Mouse (Mus musculus) embryonic facial prominence, embryonic 14.5 days (tissue): ENCODE data around the gene Usp47. TPM values are rescaled to one million over a fixed set of nuclear protein-coding genes. Genes with fewer than 3 reads are reported as not detected.

Source experiments
- ATAC-seq: fragments of 200-750 bp; cut with Nextera tagmentation; 2 replicates; pipeline ENCODE4 v1.8.0; 2017; ENCODE audit warnings: low read depth, moderate number of reproducible peaks, moderate TSS enrichment
- DNase-seq: peaks from one replicate; pipeline ENCODE4 v3.0.0-alpha.2; 2015; ENCODE audit warnings: low spot score
- H3K27ac ChIP-seq: fragments of 300-500 bp; sonication (generic); replicated peaks from 2 replicates; pipeline ENCODE4 v1.5.1; 2014; ENCODE audit warnings: low read depth, mild to moderate bottlenecking, low read length, moderate library complexity
- H3K27me3 ChIP-seq: fragments of 300-500 bp; sonication (generic); replicated peaks from 2 replicates; pipeline ENCODE4 v1.6.1; 2014; ENCODE audit warnings: low read length; ENCODE audit not compliant: control insufficient read depth, insufficient read depth
- H3K36me3 ChIP-seq: fragments of 300-500 bp; sonication (generic); 2 replicates; pipeline ENCODE4 v1.6.1; 2014; ENCODE audit warnings: low read length, mixed read lengths; ENCODE audit not compliant: control insufficient read depth, insufficient read depth
- H3K4me1 ChIP-seq: fragments of 300-500 bp; sonication (generic); 2 replicates; pipeline ENCODE4 v1.6.1; 2014; ENCODE audit warnings: antibody characterized with exemption, low read length; ENCODE audit not compliant: control insufficient read depth, insufficient read depth
- H3K4me2 ChIP-seq: fragments of 300-500 bp; sonication (generic); 2 replicates; pipeline ENCODE4 v1.6.1; 2014; ENCODE audit warnings: low read depth, mild to moderate bottlenecking, low read length, moderate library complexity, mixed read lengths
- H3K4me3 ChIP-seq: fragments of 300-500 bp; sonication (generic); 2 replicates; pipeline ENCODE4 v1.5.1; 2014; ENCODE audit warnings: low read depth, mild to moderate bottlenecking, low read length
- H3K9ac ChIP-seq: fragments of 300-500 bp; sonication (generic); 2 replicates; pipeline ENCODE4 v1.6.1; 2014; ENCODE audit warnings: low read depth, mild to moderate bottlenecking, low read length, moderate library complexity, mixed read lengths
- H3K9me3 ChIP-seq: fragments of 300-500 bp; sonication (generic); 2 replicates; pipeline ENCODE4 v1.6.1; 2016; ENCODE audit warnings: low read length; ENCODE audit not compliant: control insufficient read depth
- WGBS: fragments of 180-500 bp; shearing (Covaris S2); extraction: QIAGEN DNeasy Blood & Tissue Kit; methylation state at CpG from one replicate; pipeline ENCODE4 v1.1.7; 2014; 5-methylcytosine and 5-hydroxymethylcytosine counted together
- polyA plus RNA-seq: library from polyadenylated mRNA; unstranded; fragments of >200 nt; fragmentation: Nextera tagmentation; extraction: Ambion mirVana; gene quantifications from 2 replicates; pipeline ENCODE4 v1.2.1, GENCODE M21; 2014

The Usp47 gene
- polyA plus RNA-seq, 1 experiment from 2014 or later, result 86.7 TPM

DNA sequence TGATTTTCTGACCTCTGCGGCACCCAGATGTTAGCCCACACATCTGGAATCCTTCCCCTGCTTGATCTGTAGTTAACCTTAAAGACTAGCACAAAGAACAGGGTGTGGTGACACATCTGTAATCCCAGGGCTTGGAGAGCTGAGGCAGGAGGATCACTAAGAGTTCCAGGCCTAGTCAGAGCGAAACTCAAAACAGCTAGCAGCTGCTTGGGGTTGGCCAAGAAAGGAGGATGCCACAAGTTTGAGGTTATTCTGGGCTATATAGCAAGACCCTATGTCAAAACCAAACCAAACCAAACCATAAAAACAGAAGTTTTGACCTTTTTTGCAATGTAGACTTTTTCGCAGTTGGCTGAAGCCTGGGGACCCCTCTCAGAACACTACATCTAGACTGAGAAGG lies 107.4 kb downstream of the Usp47 start:
- H3K9ac ChIP-seq, result no peak overlapping the region
- no peak overlapping the region for H3K4me3 ChIP-seq
- no peak overlapping the region for H3K4me2 ChIP-seq
- H3K36me3 ChIP-seq, result no peaks in the 10 kb centered on the region
- WGBS, result 94% methylated on average over 3 of the region's 3 CpGs
- no peaks in the 10 kb centered on the region for H3K9me3 ChIP-seq
- no peak overlapping the region for H3K27ac ChIP-seq
- DNase-seq (no peak), ATAC-seq (no peak)
- peaks cover 17% of the 10 kb centered on the region; the same call in 1 of the 2 replicates for H3K4me1 ChIP-seq
- H3K27me3 ChIP-seq, result no peaks in the 10 kb centered on the region

DNA sequence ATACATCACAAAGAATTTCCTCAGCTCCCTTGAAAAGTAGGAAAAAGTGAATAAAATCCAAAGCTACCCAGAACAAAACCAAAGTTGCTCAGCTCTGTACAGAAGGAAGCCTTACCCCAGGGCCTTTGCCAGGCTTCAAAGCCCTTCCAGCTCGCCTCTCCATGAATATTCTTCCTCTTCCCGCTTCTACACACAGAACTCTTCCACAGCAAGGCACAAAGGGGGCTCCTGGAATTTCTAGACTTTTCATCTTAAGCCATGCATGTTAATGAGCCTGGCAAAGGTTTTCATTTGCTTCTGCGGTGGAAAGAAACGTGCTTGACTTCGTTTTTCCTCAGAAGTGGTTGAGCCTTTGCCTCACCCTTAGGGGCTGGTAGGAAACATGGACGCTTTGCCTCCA lies 108.7 kb downstream of the Usp47 start:
- DNase-seq (peak; percentile 73), ATAC-seq (peak; percentile 23; the same call in 1 of the 2 replicates)
- H3K36me3 ChIP-seq, result no peaks in the 10 kb centered on the region
- peaks cover 17% of the 10 kb centered on the region; the same call in 1 of the 2 replicates for H3K4me1 ChIP-seq
- H3K27ac ChIP-seq, result peak overlapping the region; percentile 12
- H3K9ac ChIP-seq, result no peak overlapping the region
- H3K4me2 ChIP-seq, result no peak overlapping the region
- H3K9me3 ChIP-seq, result no peaks in the 10 kb centered on the region
- H3K4me3 ChIP-seq, result no peak overlapping the region
- WGBS, result 48% methylated on average over 6 of the region's 6 CpGs
- H3K27me3 ChIP-seq, result no peaks in the 10 kb centered on the region

DNA sequence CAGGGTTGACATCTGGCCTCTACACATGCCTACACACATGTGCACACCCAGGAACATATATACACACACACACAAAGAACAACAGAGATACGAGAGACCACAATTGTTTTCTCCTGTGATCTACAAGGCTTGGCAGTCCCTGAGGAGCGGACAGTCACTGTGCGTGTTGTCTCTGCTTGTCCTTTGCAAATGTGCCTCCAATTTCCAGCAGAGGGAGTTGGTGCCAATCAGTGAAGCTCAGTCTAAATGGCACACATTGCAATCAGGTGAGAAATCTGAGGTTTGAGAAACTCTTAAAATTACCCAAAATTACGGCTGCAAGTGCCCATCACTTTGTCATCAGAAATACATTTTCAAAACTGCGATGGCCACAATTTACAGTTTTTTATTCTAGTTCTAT lies 110.0 kb downstream of the Usp47 start:
- H3K9me3 ChIP-seq, result no peaks in the 10 kb centered on the region
- DNase-seq (no peak), ATAC-seq (no peak)
- H3K27ac ChIP-seq, result no peak overlapping the region
- H3K9ac ChIP-seq, result no peak overlapping the region
- no peak overlapping the region for H3K4me3 ChIP-seq
- H3K4me1 ChIP-seq, result peaks cover 13% of the 10 kb centered on the region; the same call in 1 of the 2 replicates
- no peak overlapping the region for H3K4me2 ChIP-seq
- no peaks in the 10 kb centered on the region for H3K27me3 ChIP-seq
- WGBS, result 79% methylated on average over 5 of the region's 5 CpGs
- no peaks in the 10 kb centered on the region for H3K36me3 ChIP-seq

DNA sequence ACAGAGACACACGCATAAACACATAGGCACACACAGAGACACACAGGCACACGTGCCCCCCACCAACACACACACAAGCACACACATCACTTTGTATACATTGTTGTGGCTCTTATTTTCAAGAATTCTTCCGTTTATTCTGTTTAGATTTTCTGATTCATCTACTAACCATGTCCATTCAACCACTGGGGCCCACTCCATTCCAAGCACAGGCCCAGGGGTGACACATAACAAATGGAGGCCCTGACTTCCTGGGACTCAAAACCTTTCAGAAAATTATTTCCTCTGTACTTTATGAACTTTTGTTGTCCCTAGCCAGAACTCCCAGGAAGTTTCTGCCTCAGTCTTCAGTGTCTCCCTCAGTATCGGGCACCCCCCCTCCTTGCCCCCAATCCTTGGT lies 111.9 kb downstream of the Usp47 start:
- 82% methylated on average over 4 of the region's 4 CpGs for WGBS

DNA sequence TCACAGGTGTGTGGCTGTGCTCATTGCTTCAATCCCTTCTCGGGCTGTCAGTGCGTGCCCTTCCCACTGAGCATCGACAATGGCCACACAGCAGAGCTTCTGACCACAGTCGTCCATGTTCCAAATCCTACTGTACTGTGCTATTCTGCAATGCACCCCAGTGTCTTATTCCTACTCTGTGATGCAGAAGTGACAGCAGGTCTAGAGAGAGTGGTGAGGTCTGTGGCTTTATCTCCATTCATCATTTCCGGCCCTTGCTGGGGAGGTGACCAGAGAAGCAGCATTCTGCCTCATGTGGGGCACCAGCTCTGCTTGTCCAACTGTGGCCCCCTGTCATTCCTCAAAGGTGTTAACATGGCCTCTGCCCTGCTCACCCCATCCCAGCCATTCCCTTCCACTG lies 113.2 kb downstream of the Usp47 start:
- H3K4me3 ChIP-seq, result no peak overlapping the region
- no peak overlapping the region for H3K4me2 ChIP-seq
- DNase-seq, result no peak
- H3K9me3 ChIP-seq, result no peaks in the 10 kb centered on the region
- no peak overlapping the region for H3K9ac ChIP-seq
- ATAC-seq, result no peak
- no peak overlapping the region for H3K27ac ChIP-seq
- peaks cover 7% of the 10 kb centered on the region; the same call in 1 of the 2 replicates for H3K4me1 ChIP-seq
- no peaks in the 10 kb centered on the region for H3K36me3 ChIP-seq
- no peaks in the 10 kb centered on the region for H3K27me3 ChIP-seq
- WGBS, result 78% methylated on average over 5 of the region's 5 CpGs

More for the DNA sequence above, 111.9 kb downstream of the Usp47 start:
- H3K4me3 ChIP-seq, result no peak overlapping the region
- no peaks in the 10 kb centered on the region for H3K9me3 ChIP-seq
- H3K36me3 ChIP-seq, result no peaks in the 10 kb centered on the region
- H3K9ac ChIP-seq, result no peak overlapping the region
- no peaks in the 10 kb centered on the region for H3K27me3 ChIP-seq
- no peak overlapping the region for H3K27ac ChIP-seq
- peaks cover 8% of the 10 kb centered on the region; the same call in 1 of the 2 replicates for H3K4me1 ChIP-seq
- no peak for ATAC-seq
- no peak for DNase-seq
- H3K4me2 ChIP-seq, result no peak overlapping the region

DNA sequence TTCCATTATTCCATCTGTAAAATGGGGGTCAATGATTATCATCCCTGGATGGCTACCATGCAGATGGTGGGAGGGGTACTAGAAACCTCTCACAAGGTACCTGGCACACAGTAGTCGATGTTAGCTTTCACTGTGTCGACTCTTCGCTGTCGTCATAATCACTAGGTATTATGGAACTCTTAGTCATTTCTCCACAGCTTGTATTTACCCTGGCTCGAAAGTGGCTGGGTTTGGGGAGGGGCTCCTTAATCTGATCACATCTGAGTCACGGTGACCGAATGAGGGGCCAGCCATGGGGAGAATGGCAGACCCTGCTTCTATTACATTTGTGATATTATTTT lies 114.8 kb downstream of the Usp47 start:
- Histone ChIP-seq H3K4me3 (no peak overlapping the region), H3K4me2 (no peak overlapping the region), H3K27me3 (no peaks in the 10 kb centered on the region), H3K27ac (no peak overlapping the region), H3K4me1 (peaks cover 20% of the 10 kb centered on the region), H3K9ac (no peak overlapping the region), H3K36me3 (no peaks in the 10 kb centered on the region), H3K9me3 (no peaks in the 10 kb centered on the region)
- 62% methylated on average over 7 of the region's 7 CpGs for WGBS
- ATAC-seq (no peak), DNase-seq (no peak)

DNA sequence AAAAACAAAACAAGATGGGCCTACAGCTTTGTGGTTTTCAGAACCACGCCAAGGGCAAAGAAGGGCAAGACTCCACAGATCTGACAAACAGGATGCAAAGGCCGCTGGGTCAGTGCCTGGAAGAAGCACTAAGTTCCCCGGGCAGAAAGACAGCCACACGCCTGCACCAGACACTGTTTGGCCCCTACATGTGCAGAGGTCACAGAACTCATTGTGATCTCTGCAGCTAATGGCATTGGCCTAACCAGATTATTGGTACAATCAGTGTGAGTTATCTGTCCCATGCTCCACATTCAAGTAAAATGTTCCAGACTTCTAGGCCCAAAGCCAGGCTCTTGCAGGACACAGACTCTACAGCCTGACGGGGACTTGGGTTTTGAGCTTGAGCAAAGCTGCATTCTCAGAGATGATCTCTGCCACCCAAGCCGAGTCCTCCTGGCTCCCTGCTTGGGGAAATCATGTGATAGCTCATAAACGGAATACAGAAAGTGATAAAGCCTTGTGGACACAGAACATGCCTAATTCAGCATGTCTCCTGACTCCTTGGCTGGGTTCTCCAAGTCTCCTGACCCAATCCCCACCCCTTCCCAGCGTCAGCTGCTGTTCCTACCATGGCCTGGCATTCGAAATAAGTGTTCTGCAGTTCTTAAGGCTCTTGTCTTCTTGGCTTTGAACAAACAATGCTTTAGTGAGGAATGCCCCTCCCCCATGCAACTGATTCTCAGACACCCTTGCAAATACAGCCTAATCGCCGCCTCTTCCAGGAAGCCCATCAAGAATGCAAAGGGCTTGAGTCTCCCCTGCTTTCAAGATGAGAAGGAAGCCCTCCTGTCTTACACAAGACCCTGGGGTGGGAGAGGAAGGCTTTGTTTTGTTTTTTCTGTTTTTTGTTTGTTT lies 115.5 kb downstream of the Usp47 start:
- Histone ChIP-seq H3K36me3 (no peaks in the 10 kb centered on the region), H3K4me2 (no peak overlapping the region), H3K4me1 (peaks cover 26% of the 10 kb centered on the region), H3K9ac (no peak overlapping the region), H3K4me3 (no peak overlapping the region), H3K27me3 (no peaks in the 10 kb centered on the region), H3K27ac (no peak overlapping the region), H3K9me3 (no peaks in the 10 kb centered on the region)
- DNase-seq, result no peak
- ATAC-seq, result no peak
- WGBS, result 65% methylated on average over 11 of the region's 11 CpGs

DNA sequence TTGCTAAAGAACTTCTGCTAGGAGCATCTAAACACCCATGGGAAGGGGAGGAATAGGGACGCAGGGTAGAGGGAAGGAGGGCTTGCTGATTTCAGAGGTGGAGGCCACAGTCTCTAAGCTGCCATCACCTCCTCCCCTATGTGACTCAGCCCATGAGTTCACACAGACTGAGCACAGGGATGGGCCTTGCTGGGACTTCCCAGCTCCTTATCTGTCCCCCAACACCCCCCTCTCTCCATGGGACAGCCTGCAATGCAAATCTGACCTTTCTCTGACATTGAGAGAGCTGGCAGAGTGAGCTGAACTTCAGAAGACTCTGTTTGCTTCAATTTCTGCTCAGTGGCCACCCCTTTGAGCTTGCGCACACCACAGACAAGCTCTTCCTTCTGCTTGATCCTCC lies 117.4 kb downstream of the Usp47 start:
- 90% methylated on average over 2 of the region's 2 CpGs for WGBS
- Histone ChIP-seq H3K9me3 (no peaks in the 10 kb centered on the region), H3K27ac (no peak overlapping the region), H3K4me2 (no peak overlapping the region), H3K9ac (no peak overlapping the region), H3K4me3 (no peak overlapping the region), H3K27me3 (no peaks in the 10 kb centered on the region), H3K36me3 (no peaks in the 10 kb centered on the region), H3K4me1 (peaks cover 41% of the 10 kb centered on the region)
- no peak for ATAC-seq
- DNase-seq, result no peak

DNA sequence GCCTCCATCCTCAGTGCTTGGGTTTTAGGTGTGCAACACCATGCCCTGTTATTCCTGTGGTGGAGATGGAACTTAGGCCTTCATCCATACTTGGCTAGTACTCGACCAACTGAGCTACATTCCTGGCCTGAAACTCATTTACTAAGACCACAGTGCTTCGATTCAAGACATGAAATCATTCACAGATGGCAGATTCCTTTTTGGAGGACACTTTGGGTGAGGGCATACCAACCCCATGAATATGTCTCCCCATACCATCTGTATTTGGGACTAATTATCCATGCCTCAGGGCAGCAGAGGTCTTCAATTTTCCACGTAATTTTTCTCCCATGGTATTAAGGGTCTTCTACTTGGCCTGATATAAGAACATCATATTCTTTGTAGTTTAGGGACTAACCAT lies 119.3 kb downstream of the Usp47 start:
- Histone ChIP-seq H3K4me3 (no peak overlapping the region), H3K27me3 (no peaks in the 10 kb centered on the region), H3K9me3 (no peaks in the 10 kb centered on the region), H3K27ac (peak overlapping the region; percentile 28; the same call in 1 of the 2 replicates), H3K4me1 (peaks cover 41% of the 10 kb centered on the region), H3K36me3 (no peaks in the 10 kb centered on the region), H3K9ac (no peak overlapping the region), H3K4me2 (no peak overlapping the region)
- ATAC-seq, result no peak
- 26% methylated on average over 3 of the region's 3 CpGs for WGBS
- DNase-seq, result peak; percentile 57
